Mouse (Mus musculus) neural tube, embryonic 11.5 days (tissue): ENCODE results near the gene Mrm2. TPM values are rescaled to one million over a fixed set of nuclear protein-coding genes. Genes with fewer than 3 reads are reported as not detected.

Experiments used
- ATAC-seq: fragments of 200-750 bp; cut with Nextera tagmentation; 2 replicates; pipeline ENCODE4 v1.8.0; 2017; ENCODE audit warnings: moderate number of reproducible peaks, mild to moderate bottlenecking, moderate TSS enrichment, moderate library complexity; ENCODE audit not compliant: insufficient read depth, low FRiP score, low TSS enrichment
- DNase-seq: peaks from one replicate; pipeline ENCODE4 v3.0.0-alpha.2; 2015; ENCODE audit warnings: low spot score
- H3K27ac ChIP-seq: fragments of 300-500 bp; sonication (generic); 2 replicates; pipeline ENCODE4 v1.5.1; 2014; ENCODE audit warnings: low read depth, mild to moderate bottlenecking, low read length
- H3K27me3 ChIP-seq: fragments of 300-500 bp; sonication (generic); 2 replicates; pipeline ENCODE4 v1.6.1; 2014; ENCODE audit warnings: mild to moderate bottlenecking, low read length, mixed read lengths; ENCODE audit not compliant: control insufficient read depth, insufficient read depth
- H3K36me3 ChIP-seq: fragments of 300-500 bp; sonication (generic); 2 replicates; pipeline ENCODE4 v1.6.1; 2014; ENCODE audit warnings: mild to moderate bottlenecking, low read length, moderate library complexity, mixed read lengths; ENCODE audit not compliant: control insufficient read depth, insufficient read depth
- H3K4me1 ChIP-seq: fragments of 300-500 bp; sonication (generic); 2 replicates; pipeline ENCODE4 v1.6.1; 2014; ENCODE audit warnings: low read length, mixed read lengths; ENCODE audit not compliant: control insufficient read depth, insufficient read depth
- H3K4me2 ChIP-seq: fragments of 300-500 bp; sonication (generic); 2 replicates; pipeline ENCODE4 v1.6.1; 2014; ENCODE audit warnings: low read depth, mild to moderate bottlenecking, moderate library complexity
- H3K4me3 ChIP-seq: fragments of 300-500 bp; sonication (generic); 2 replicates; pipeline ENCODE4 v1.5.1; 2014; ENCODE audit warnings: low read depth, low read length
- H3K9ac ChIP-seq: fragments of 300-500 bp; sonication (generic); 2 replicates; pipeline ENCODE4 v1.6.1; 2014; ENCODE audit warnings: mild to moderate bottlenecking, low read length
- H3K9me3 ChIP-seq: fragments of 300-500 bp; sonication (generic); 2 replicates; pipeline ENCODE4 v1.6.1; 2016; ENCODE audit warnings: low read length; ENCODE audit not compliant: control insufficient read depth
- WGBS: fragments of 180-500 bp; shearing (Covaris S2); extraction: QIAGEN DNeasy Blood & Tissue Kit; methylation state at CpG from one replicate; pipeline ENCODE4 v1.1.7; 2014; 5-methylcytosine and 5-hydroxymethylcytosine counted together
- polyA plus RNA-seq: library from polyadenylated mRNA; unstranded; fragments of >200 nt; fragmentation: Nextera tagmentation; extraction: Ambion mirVana; gene quantifications from 2 replicates; pipeline ENCODE4 v1.2.1, GENCODE M21; 2014

Mrm2 gene
- polyA plus RNA-seq, 1 experiment from 2014 or later: 20.1 TPM

DNA sequence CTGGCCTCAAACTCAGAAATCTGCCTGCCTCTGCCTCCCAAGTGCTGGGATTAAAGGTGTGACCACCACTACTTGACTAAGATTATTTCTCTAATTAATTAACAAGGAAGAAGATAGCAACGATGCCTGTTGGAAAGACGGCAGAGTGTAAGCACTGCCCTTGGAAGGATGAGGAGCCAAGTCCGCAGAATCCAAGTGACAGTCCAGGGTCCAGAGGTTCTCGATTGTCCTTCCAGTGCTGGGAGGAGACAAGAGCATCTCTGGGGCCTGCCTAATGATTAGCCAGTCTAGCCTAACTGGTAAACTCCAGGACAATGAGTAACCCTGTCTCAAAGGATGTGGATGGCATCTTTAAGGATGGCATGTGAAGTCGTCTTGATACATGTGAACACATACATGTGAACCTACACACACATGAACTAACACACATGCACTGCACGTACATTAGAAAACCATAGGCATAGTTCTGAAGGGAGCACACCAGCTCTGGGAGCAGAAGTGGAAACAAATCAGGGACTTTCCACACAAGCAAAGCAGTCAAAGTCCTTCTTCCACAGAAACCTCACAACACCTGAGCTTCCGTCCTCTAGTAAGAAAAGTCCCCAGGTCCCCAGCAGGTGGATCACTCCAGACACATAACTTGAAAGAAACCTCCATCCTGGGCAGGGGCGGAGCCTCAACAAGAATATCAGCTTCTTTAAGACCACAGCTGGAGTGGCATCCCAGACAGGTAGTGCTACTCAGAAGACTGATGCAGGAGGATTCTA lies 19.2 kb upstream of the Mrm2 start:
- no peak for DNase-seq
- no peak overlapping the region for H3K27ac ChIP-seq
- H3K4me2 ChIP-seq: no peak overlapping the region
- H3K4me3 ChIP-seq: no peak overlapping the region
- H3K36me3 ChIP-seq: peaks cover 16% of the 10 kb centered on the region
- no peaks in the 10 kb centered on the region for H3K27me3 ChIP-seq
- 90% methylated on average over 8 of the region's 8 CpGs for WGBS
- no peak overlapping the region for H3K9ac ChIP-seq
- H3K4me1 ChIP-seq: no peaks in the 10 kb centered on the region
- no peak for ATAC-seq
- no peaks in the 10 kb centered on the region for H3K9me3 ChIP-seq

DNA sequence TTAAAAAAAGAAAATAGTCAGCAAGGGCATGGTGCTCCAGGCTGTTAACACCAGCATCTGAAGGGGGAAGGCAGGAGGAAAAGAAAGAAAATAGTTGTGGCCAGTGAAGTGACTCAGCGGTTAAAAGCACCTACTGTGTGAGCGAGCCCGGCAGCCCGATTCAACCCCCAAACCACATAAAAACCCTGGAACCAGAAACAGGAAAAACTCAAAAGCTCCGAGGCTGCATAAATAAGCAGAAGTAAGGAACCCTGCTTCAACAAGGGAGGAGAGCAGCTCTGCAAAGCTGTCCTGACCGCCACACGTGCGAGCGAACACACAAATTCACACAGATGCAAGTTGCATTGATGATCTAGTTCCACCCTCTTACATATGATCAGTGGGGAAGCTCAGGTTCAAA lies 18.2 kb upstream of the Mrm2 start:
- peaks cover 14% of the 10 kb centered on the region for H3K36me3 ChIP-seq
- H3K9me3 ChIP-seq: no peaks in the 10 kb centered on the region
- no peak overlapping the region for H3K9ac ChIP-seq
- H3K27me3 ChIP-seq: no peaks in the 10 kb centered on the region
- H3K4me1 ChIP-seq: no peaks in the 10 kb centered on the region
- no peak for DNase-seq
- no peak overlapping the region for H3K4me2 ChIP-seq
- ATAC-seq: no peak
- WGBS: 97% methylated on average over 9 of the region's 9 CpGs
- H3K27ac ChIP-seq: no peak overlapping the region
- H3K4me3 ChIP-seq: no peak overlapping the region

DNA sequence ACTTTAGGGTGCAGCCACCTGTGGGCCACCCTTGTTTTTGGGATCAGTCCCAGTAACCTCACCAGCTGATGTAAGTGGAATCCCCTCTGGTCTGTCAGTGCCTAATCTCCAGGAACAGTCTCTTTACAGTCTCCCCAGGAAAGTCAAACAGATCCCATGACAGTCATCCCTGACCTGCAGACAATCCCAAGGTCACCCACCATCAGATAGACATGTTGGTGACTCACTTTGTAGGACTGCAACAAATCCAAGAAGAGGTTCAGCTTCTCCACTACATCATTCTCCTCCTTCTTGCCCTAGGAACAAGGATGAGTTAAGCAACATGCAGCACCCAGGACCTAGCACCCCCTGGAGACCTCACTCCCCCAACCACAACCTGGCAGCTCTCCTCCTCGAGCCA lies 14.4 kb upstream of the Mrm2 start:
- ATAC-seq (no peak), DNase-seq (no peak)
- Histone ChIP-seq H3K9ac (no peak overlapping the region), H3K27ac (no peak overlapping the region), H3K4me3 (no peak overlapping the region), H3K4me2 (no peak overlapping the region), H3K9me3 (no peaks in the 10 kb centered on the region), H3K27me3 (no peaks in the 10 kb centered on the region), H3K4me1 (no peaks in the 10 kb centered on the region), H3K36me3 (0 out of 2 replicates have a peak, but pooled peaks cover 4% of the 10 kb centered on the region)
- 63% methylated on average over 1 of the region's 1 CpGs for WGBS

DNA sequence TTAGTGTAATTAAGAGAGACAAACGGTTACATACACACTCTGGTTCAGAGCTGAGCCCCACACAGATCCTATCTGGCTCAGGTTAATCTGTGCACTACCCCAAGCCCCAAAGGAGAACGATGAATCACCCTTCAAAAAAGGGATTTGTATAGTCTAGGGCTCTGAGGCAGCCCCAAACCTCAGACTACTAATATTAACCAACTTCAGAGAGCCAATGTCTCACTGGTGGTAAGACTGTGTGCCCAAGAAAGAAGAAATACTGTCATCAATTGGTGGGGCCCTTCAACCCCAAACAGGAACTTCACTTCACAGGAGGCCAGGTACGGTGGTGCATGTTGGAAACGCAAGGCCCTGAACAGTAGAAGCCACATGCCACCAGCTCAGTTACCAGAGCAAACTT lies 13.5 kb upstream of the Mrm2 start:
- Histone ChIP-seq H3K4me2 (no peak overlapping the region), H3K4me3 (no peak overlapping the region), H3K4me1 (no peaks in the 10 kb centered on the region), H3K27me3 (no peaks in the 10 kb centered on the region), H3K9me3 (no peaks in the 10 kb centered on the region), H3K27ac (no peak overlapping the region), H3K36me3 (0 out of 2 replicates have a peak, but pooled peaks cover 4% of the 10 kb centered on the region), H3K9ac (no peak overlapping the region)
- ATAC-seq: no peak
- DNase-seq: no peak
- WGBS: 90% methylated on average over 4 of the region's 4 CpGs

DNA sequence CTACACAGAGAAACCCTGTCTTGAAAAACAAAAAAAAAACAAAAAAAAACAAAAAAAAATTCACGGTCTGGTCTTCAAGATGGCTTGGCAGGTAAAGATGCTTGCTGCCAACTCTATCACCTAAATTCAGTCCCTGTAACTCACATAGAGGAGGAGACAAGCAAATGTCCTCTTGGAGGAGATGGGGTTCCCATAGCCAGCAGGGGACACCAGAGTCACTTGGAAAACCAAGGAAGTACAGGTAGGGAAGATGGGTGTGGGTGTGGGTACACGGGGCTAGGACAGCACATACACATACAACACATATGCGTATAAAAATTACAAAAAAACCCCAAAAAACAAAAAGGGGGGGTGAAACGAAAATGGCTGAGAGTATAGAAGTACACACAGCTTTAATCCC lies 11.2 kb upstream of the Mrm2 start:
- no peak for ATAC-seq
- Histone ChIP-seq H3K36me3 (peaks cover 2% of the 10 kb centered on the region; the same call in 1 of the 2 replicates), H3K27me3 (no peaks in the 10 kb centered on the region), H3K4me2 (no peak overlapping the region), H3K4me1 (no peaks in the 10 kb centered on the region), H3K9ac (no peak overlapping the region), H3K27ac (no peak overlapping the region), H3K4me3 (no peak overlapping the region), H3K9me3 (no peaks in the 10 kb centered on the region)
- DNase-seq: no peak
- 88% methylated on average over 4 of the region's 4 CpGs for WGBS

DNA sequence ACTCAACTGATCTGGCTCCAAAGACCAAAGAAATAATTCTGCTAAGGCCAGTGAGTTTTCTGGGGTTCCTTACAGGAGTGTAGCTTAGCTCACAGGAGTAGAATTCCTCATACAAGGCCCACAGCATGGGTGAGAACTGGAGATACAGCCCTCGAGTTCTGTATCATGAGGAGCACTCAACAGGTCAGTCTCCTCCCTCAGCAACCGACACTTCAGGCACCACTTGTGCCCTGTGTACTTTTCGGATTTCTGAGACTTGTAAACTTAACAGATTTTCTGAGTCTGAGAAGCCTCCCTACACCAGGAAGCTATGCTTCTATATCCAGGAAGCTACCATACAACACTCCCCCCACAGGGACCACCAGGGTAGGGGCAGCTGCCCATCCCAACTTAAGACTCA lies 8.1 kb upstream of the Mrm2 start:
- Histone ChIP-seq H3K4me3 (no peak overlapping the region), H3K9me3 (no peaks in the 10 kb centered on the region), H3K9ac (no peak overlapping the region), H3K36me3 (peaks cover 2% of the 10 kb centered on the region; the same call in 1 of the 2 replicates), H3K27ac (no peak overlapping the region), H3K4me2 (no peak overlapping the region), H3K27me3 (no peaks in the 10 kb centered on the region), H3K4me1 (no peaks in the 10 kb centered on the region)
- 91% methylated on average over 3 of the region's 3 CpGs for WGBS
- DNase-seq (no peak), ATAC-seq (no peak)

DNA sequence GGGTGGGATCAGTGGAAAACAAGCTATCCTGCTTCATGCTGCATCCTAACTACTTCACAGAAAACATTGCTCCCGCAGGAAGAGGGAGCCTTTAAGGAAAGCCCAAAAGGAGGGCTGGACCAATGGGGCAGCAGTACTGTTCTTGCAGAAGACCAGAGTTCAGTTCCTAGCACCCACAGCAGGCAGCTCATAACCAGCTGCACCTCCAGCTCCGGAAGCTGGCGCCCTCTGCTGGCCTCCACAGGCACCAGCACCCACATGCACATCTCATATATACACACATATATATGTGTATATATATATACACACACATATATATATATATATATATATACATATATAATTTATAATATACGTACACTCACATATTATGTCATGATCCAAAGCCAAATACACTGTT lies 7.1 kb upstream of the Mrm2 start:
- 93% methylated on average over 4 of the region's 4 CpGs for WGBS
- no peak overlapping the region for H3K9ac ChIP-seq
- DNase-seq (no peak), ATAC-seq (no peak)
- H3K4me2 ChIP-seq: no peak overlapping the region
- H3K27ac ChIP-seq: no peak overlapping the region
- H3K27me3 ChIP-seq: no peaks in the 10 kb centered on the region
- no peak overlapping the region for H3K4me3 ChIP-seq
- no peaks in the 10 kb centered on the region for H3K4me1 ChIP-seq
- H3K36me3 ChIP-seq: peaks cover 2% of the 10 kb centered on the region; the same call in 1 of the 2 replicates
- H3K9me3 ChIP-seq: no peaks in the 10 kb centered on the region

DNA sequence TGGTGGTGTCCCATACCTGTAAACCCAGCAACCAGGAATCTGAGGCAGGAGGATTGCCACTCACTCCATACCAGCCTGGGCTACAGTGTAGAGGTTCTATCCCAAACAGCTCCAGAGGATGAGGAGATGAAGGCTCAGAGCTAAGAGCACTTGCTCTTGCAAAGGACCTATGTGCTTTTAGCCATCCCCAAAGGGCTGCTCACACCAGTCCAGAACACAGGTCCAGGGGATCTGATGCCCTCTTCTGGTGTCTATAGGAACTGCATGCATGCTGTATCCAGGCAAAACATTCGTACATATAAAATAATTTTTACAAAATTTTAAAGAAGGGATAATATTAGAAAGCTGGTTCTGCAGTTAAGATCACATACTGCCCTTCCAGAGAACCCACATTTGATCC lies 5.0 kb upstream of the Mrm2 start:
- DNase-seq (peak; percentile 36), ATAC-seq (no peak)
- Histone ChIP-seq H3K9ac (no peak overlapping the region), H3K4me2 (no peak overlapping the region), H3K36me3 (peaks cover 2% of the 10 kb centered on the region; the same call in 1 of the 2 replicates), H3K27me3 (no peaks in the 10 kb centered on the region), H3K4me3 (no peak overlapping the region), H3K27ac (no peak overlapping the region), H3K9me3 (no peaks in the 10 kb centered on the region), H3K4me1 (no peaks in the 10 kb centered on the region)
- WGBS: 79% methylated on average over 1 of the region's 1 CpGs

DNA sequence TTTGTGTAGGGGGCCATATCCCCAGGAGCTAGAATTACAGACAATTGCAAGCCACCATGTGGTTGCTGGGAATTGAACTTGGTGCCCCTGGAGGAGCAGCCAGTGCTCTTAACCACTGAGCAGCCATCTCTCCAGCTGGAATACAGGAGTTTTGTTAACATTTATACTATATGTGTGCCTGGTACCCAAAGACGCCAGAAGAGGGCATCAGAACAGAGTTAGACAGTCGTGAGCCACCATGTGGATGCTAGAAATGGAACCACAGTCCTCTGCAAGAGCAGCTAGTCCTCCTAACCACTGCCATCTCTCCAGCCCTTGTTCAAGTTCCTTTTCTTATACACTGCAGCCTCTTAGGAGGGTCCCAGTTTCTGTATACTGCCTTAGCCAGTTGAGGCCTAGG lies 1.9 kb upstream of the Mrm2 start:
- no peak for ATAC-seq
- no peak overlapping the region for H3K27ac ChIP-seq
- WGBS: 41% methylated on average over 2 of the region's 2 CpGs
- H3K4me1 ChIP-seq: peaks cover 8% of the 10 kb centered on the region; the same call in 1 of the 2 replicates
- H3K27me3 ChIP-seq: no peaks in the 10 kb centered on the region
- H3K4me3 ChIP-seq: no peak overlapping the region
- no peaks in the 10 kb centered on the region for H3K9me3 ChIP-seq
- H3K36me3 ChIP-seq: peaks cover 5% of the 10 kb centered on the region; the same call in 1 of the 2 replicates
- DNase-seq: no peak
- H3K9ac ChIP-seq: no peak overlapping the region
- no peak overlapping the region for H3K4me2 ChIP-seq
